Mouse (Mus musculus) liver, embryonic 15.5 days (tissue): ENCODE data around the gene Il18r1. TPM values are rescaled to one million over a fixed set of nuclear protein-coding genes. Genes with fewer than 3 reads are reported as not detected.

Source experiments
- ATAC-seq: fragments of 200-750 bp; cut with Nextera tagmentation; 2 replicates; pipeline ENCODE4 v1.8.0; 2017; ENCODE audit warnings: moderate number of reproducible peaks, mild to moderate bottlenecking, moderate library complexity; ENCODE audit not compliant: insufficient read depth
- H3K27ac ChIP-seq: fragments of 300-500 bp; sonication (generic); replicated peaks from 2 replicates; pipeline ENCODE4 v1.5.1; 2015; ENCODE audit warnings: mild to moderate bottlenecking, inconsistent platforms
- H3K27me3 ChIP-seq: fragments of 300-500 bp; sonication (generic); 2 replicates; pipeline ENCODE4 v1.6.1; 2015; ENCODE audit warnings: mild to moderate bottlenecking, inconsistent platforms
- H3K36me3 ChIP-seq: fragments of 300-500 bp; sonication (generic); replicated peaks from 2 replicates; pipeline ENCODE4 v1.6.1; 2015; ENCODE audit warnings: moderate library complexity, mild to moderate bottlenecking, inconsistent platforms
- H3K4me1 ChIP-seq: fragments of 300-500 bp; sonication (generic); replicated peaks from 2 replicates; pipeline ENCODE4 v1.6.1; 2015; ENCODE audit warnings: inconsistent platforms
- H3K4me2 ChIP-seq: fragments of 300-500 bp; sonication (generic); 2 replicates; pipeline ENCODE4 v1.6.1; 2015; ENCODE audit warnings: moderate library complexity, mild to moderate bottlenecking, inconsistent platforms
- H3K4me3 ChIP-seq: fragments of 300-500 bp; sonication (generic); replicated peaks from 2 replicates; pipeline ENCODE4 v1.5.1; 2015; ENCODE audit warnings: mild to moderate bottlenecking, inconsistent platforms
- H3K9ac ChIP-seq: fragments of 300-500 bp; sonication (generic); 2 replicates; pipeline ENCODE4 v1.6.1; 2015; ENCODE audit warnings: moderate library complexity, mild to moderate bottlenecking, inconsistent platforms
- H3K9me3 ChIP-seq: fragments of 300-500 bp; sonication (generic); replicated peaks from 2 replicates; pipeline ENCODE4 v1.6.1; 2016; ENCODE audit warnings: inconsistent platforms
- WGBS: fragments of 180-500 bp; shearing (Covaris S2); methylation state at CpG from one replicate; pipeline ENCODE4 v1.1.7; 2015; ENCODE audit warnings: mixed read lengths; ENCODE audit not compliant: insufficient replicate concordance; 5-methylcytosine and 5-hydroxymethylcytosine counted together
- polyA plus RNA-seq: library from polyadenylated mRNA; unstranded; fragments of >200 nt; fragmentation: Nextera tagmentation; extraction: Ambion mirVana; gene quantifications from 2 replicates; pipeline ENCODE4 v1.2.1, GENCODE M21; 2015

Il18r1 gene
- polyA plus RNA-seq, result 0.08 and 0.10 TPM in 2 replicates

GRCm38 (mm10) chr1:40465477-40466430, at the start of gene Il18r1:
Il18r1 (plus strand) TSS chr1:40465552.
- ATAC-seq, result no peak
- H3K4me2 ChIP-seq, result peak within 1 kb of the TSS; percentile 10; the same call in 1 of the 2 replicates
- WGBS, result 30% methylated on average over 20 of the region's 20 CpGs

DNA sequence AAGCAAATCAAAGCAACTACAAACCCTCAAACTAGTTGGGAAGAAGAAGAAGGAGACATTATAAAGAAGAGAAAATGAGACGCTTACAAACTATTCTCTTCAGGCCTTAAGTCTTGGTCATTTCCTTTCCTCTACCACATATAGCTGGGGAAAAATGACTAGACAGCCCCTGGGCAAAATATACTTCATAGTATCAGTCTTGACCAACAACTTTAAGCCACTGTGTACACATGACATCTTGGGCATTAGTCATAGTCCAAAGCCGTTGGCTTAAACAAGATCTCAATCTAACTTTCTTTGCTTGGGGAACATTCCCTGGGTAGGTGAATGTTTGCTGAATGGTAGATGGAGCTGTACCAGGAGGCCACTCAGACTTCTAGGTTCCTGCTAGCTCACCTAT, 48.3 kb upstream of the Il18r1 start:
- ATAC-seq, result no peak
- Histone ChIP-seq H3K4me1 (peaks cover 17% of the 10 kb centered on the region), H3K27ac (no peak overlapping the region), H3K4me2 (no peak overlapping the region), H3K27me3 (no peaks in the 10 kb centered on the region), H3K9me3 (no peaks in the 10 kb centered on the region), H3K9ac (no peak overlapping the region), H3K36me3 (no peaks in the 10 kb centered on the region), H3K4me3 (no peak overlapping the region)
- WGBS, result 71% methylated on average over 2 of the region's 2 CpGs

More at GRCm38 (mm10) chr1:40465477-40466430, at the start of gene Il18r1:
- Histone ChIP-seq H3K4me3 (no peak within 1 kb of the TSS), H3K4me1 (no peaks in the 10 kb centered on the region; the same call in 1 of the 2 replicates), H3K9me3 (no peaks in the 10 kb centered on the region), H3K27ac (no peak within 1 kb of the TSS), H3K27me3 (no peaks in the 10 kb centered on the region), H3K9ac (no peak within 1 kb of the TSS), H3K36me3 (0 out of 2 replicates have a peak, but pooled peaks cover 6% of the 10 kb centered on the region)

GRCm38 (mm10) chr1:40418512-40418911, 46.8 kb upstream of the Il18r1 start:
- Histone ChIP-seq H3K27me3 (no peaks in the 10 kb centered on the region), H3K4me2 (no peak overlapping the region), H3K9ac (no peak overlapping the region), H3K4me1 (peaks cover 17% of the 10 kb centered on the region), H3K36me3 (no peaks in the 10 kb centered on the region), H3K4me3 (no peak overlapping the region), H3K27ac (no peak overlapping the region), H3K9me3 (no peaks in the 10 kb centered on the region)
- 8% methylated on average over 5 of the region's 5 CpGs for WGBS
- ATAC-seq, result no peak

DNA sequence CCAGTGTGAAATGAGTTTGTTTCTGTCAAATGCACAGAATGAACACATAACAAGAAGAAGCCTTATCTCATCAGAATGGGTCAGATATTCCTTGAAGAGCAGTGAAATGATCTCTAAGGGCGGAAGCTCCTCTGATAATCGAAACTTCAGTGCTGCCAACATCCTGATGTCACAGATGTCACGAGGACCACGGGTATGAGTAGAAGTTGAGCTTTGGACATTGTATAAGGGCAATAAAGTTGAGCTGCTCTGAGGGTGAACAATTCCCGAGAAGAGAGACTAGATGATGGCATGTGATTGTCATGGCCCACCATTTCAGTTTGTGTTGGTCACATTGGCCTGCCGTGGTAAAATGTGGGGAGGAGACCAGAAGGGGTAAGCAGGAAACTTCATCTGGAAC, 41.5 kb upstream of the Il18r1 start:
- Histone ChIP-seq H3K36me3 (no peaks in the 10 kb centered on the region), H3K9me3 (no peaks in the 10 kb centered on the region), H3K4me3 (no peak overlapping the region), H3K4me2 (no peak overlapping the region), H3K27ac (no peak overlapping the region), H3K9ac (no peak overlapping the region), H3K4me1 (peaks cover 12% of the 10 kb centered on the region), H3K27me3 (no peaks in the 10 kb centered on the region)
- ATAC-seq, result no peak
- 47% methylated on average over 6 of the region's 6 CpGs for WGBS

- Histone ChIP-seq H3K9ac (no peak overlapping the region), H3K36me3 (no peaks in the 10 kb centered on the region), H3K27ac (no peak overlapping the region), H3K4me2 (no peak overlapping the region), H3K4me1 (peaks cover 42% of the 10 kb centered on the region), H3K4me3 (no peak overlapping the region), H3K9me3 (no peaks in the 10 kb centered on the region), H3K27me3 (no peaks in the 10 kb centered on the region)
- 46% methylated on average over 9 of the region's 9 CpGs for WGBS
- ATAC-seq, result no peak
Observed at GRCm38 (mm10) chr1:40427270-40427669, 38.1 kb upstream of the Il18r1 start.

- Histone ChIP-seq H3K27ac (no peak overlapping the region), H3K9me3 (no peaks in the 10 kb centered on the region), H3K4me3 (no peak overlapping the region), H3K9ac (no peak overlapping the region), H3K36me3 (no peaks in the 10 kb centered on the region), H3K27me3 (no peaks in the 10 kb centered on the region), H3K4me1 (peaks cover 46% of the 10 kb centered on the region), H3K4me2 (no peak overlapping the region)
- 88% methylated on average over 1 of the region's 1 CpGs for WGBS
- no peak for ATAC-seq
Observed at GRCm38 (mm10) chr1:40427901-40428300, 37.5 kb upstream of the Il18r1 start.

GRCm38 (mm10) chr1:40428910-40429675, 36.3 kb upstream of the Il18r1 start, which contains the start of gene Il1rl1:
Il1rl1 (plus strand) TSS chr1:40429570.
- peak within 1 kb of the TSS; percentile 87 for H3K27ac ChIP-seq
- peaks cover 46% of the 10 kb centered on the region for H3K4me1 ChIP-seq
- peak within 1 kb of the TSS; percentile 66 for H3K4me2 ChIP-seq
- H3K4me3 ChIP-seq, result peak within 1 kb of the TSS; percentile 54
- ATAC-seq, result peak; percentile 91
- 22% methylated on average over 5 of the region's 5 CpGs for WGBS
- no peaks in the 10 kb centered on the region for H3K36me3 ChIP-seq
- no peaks in the 10 kb centered on the region for H3K27me3 ChIP-seq
- H3K9ac ChIP-seq, result peak within 1 kb of the TSS; percentile 28
- H3K9me3 ChIP-seq, result no peaks in the 10 kb centered on the region

DNA sequence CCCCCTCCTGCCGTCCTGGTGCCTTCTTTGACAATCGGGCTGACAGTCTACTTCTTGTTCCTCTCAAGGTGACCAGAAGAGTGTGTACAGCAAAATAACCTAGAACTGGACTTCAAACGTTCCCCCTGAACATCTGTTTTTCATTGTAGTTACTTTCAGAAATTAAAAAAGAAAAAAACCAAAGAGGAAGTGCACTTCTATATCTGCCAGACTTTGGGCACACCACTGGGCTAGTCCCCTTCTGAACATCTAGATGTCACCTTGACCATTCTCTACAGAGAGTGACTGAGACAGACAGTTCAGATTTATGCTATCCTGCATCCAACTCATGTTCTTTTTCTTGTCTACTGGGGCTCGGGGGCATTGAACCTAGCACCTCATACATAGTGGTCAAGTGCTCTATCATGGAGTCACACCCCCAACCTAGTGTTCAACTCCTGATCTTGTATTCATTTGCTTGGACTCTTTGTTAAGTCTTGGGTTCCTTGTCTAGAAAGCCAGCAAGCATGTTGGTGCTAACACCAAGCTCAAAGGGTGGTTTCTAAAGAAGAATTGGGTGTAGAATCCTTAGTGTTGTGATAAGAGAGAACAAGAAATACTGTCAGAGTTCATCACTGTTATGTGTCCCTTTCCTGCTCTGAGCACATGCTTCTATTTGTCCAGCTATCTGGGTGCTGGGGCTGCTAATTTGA, 35.1 kb upstream of the Il18r1 start:
- H3K9ac ChIP-seq, result peak overlapping the region; percentile 28; the same call in 1 of the 2 replicates
- ATAC-seq, result no peak
- H3K36me3 ChIP-seq, result no peaks in the 10 kb centered on the region
- no peaks in the 10 kb centered on the region for H3K27me3 ChIP-seq
- peaks cover 46% of the 10 kb centered on the region for H3K4me1 ChIP-seq
- WGBS, result 33% methylated on average over 4 of the region's 4 CpGs
- H3K4me3 ChIP-seq, result peak overlapping the region; percentile 54
- H3K27ac ChIP-seq, result peak overlapping the region; percentile 61
- H3K4me2 ChIP-seq, result peak overlapping the region; percentile 66
- no peaks in the 10 kb centered on the region for H3K9me3 ChIP-seq

DNA sequence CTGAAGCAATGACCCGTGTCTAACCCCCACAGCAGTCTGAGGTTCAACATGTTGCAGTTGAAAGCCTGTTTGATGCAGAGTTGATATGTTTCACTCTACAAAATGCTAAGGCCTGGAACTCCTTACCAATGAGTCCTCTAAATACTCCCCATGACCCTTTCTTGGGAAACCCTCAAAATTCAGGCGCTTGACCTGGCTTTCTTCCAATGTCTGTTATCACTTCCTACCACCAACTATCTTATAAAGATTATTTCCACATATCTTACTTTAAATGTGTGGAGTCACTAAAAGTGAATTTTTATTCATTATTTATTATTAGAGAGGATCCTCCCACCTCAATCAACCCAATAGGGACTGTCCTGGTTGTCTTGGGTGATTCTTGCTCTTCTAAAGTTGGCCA, 33.2 kb upstream of the Il18r1 start:
- Histone ChIP-seq H3K9ac (no peak overlapping the region), H3K4me1 (peaks cover 52% of the 10 kb centered on the region), H3K4me3 (no peak overlapping the region), H3K4me2 (peak overlapping the region; percentile 66), H3K36me3 (no peaks in the 10 kb centered on the region), H3K27ac (no peak overlapping the region), H3K9me3 (no peaks in the 10 kb centered on the region), H3K27me3 (no peaks in the 10 kb centered on the region)
- 39% methylated on average over 2 of the region's 2 CpGs for WGBS
- ATAC-seq, result no peak

DNA sequence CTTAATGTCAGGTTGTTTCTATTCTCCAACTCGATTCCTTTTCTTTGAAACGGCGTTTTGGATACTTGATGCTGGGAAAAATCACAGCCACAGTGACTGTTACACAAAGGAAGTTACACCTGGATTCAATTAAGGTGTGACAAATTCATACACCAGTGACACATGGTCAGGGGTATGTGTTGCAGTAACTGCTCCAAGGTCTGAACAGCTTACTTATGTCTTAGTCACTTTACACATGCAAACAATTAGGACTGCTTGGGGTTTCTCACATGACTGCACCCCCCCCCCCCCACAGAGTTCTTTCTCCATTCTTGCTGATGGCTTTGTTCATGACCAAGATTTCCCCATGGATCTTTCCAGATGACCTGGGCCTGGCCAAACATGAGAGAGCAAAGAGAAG, 29.4 kb upstream of the Il18r1 start:
- H3K36me3 ChIP-seq, result no peaks in the 10 kb centered on the region
- no peaks in the 10 kb centered on the region for H3K9me3 ChIP-seq
- no peak overlapping the region for H3K4me2 ChIP-seq
- no peak overlapping the region for H3K27ac ChIP-seq
- ATAC-seq, result no peak
- no peaks in the 10 kb centered on the region for H3K27me3 ChIP-seq
- no peak overlapping the region for H3K4me3 ChIP-seq
- peaks cover 25% of the 10 kb centered on the region for H3K4me1 ChIP-seq
- no peak overlapping the region for H3K9ac ChIP-seq
- 76% methylated on average over 3 of the region's 3 CpGs for WGBS
